8 mouse cellular contexts compared by ENCODE assay signal in genomic region chr2:84882606-84883005, GRCm38 (mm10). TPM values are rescaled to one million over a fixed set of nuclear protein-coding genes. Genes with fewer than 3 reads are reported as not detected.
DNase-seq lines count a peak whose midpoint lies in the region; ATAC-seq and TF ChIP-seq lines count a peak whose summit lies in the region.

No protein-coding gene starts in this region.

- no peak overlapping the region; the same call in 1 of the 2 replicates for H3K9ac ChIP-seq in embryonic facial prominence, embryonic 12.5 days
- no peak overlapping the region for H3K9ac ChIP-seq in heart, embryonic 16.5 days (ENCODE audit: low read length)
- H3K9ac ChIP-seq in midbrain, embryonic 15.5 days: no peak overlapping the region

- peak overlapping the region; percentile 43 for H3K4me2 ChIP-seq in embryonic facial prominence, embryonic 12.5 days (replicated peaks)
- H3K4me2 ChIP-seq in heart, embryonic 16.5 days (ENCODE audit: low read depth, low read length): peak overlapping the region; percentile 42; the same call in 1 of the 2 replicates
- H3K4me2 ChIP-seq in midbrain, embryonic 15.5 days: peak overlapping the region; percentile 48

- DNase-seq in adrenal gland, postnatal 14 days: peak; percentile 47
- DNase-seq in adrenal gland, postnatal 4 days (ENCODE audit: low spot score in 2 of 2): no peak
- peak; percentile 79 to 93 for DNase-seq in left cerebral cortex, postnatal 25 days (ENCODE audit: low spot score in 2 of 2)
- no peak for DNase-seq in gastrocnemius, adult 2 months
- DNase-seq in embryo, embryonic 10.5 days (ENCODE audit: low spot score): no peak

- 7% methylated on average over 23 of the region's 23 CpGs for WGBS in embryonic facial prominence, embryonic 12.5 days
- WGBS in heart, embryonic 16.5 days: 4% methylated on average over 23 of the region's 23 CpGs
- 10% methylated on average over 23 of the region's 23 CpGs for WGBS in midbrain, embryonic 15.5 days

- H3K4me3 ChIP-seq in embryonic facial prominence, embryonic 12.5 days: peak overlapping the region; percentile 23; the same call in 1 of the 2 replicates
- H3K4me3 ChIP-seq in heart, embryonic 16.5 days (ENCODE audit: low read length): no peak overlapping the region
- no peak overlapping the region for H3K4me3 ChIP-seq in midbrain, embryonic 15.5 days
- no peak overlapping the region for H3K4me3 ChIP-seq in gastrocnemius, adult 2 months

- no peak for ATAC-seq in embryonic facial prominence, embryonic 12.5 days (ENCODE audit: insufficient number of reproducible peaks, insufficient read depth, low FRiP score, low TSS enrichment)
- ATAC-seq in heart, embryonic 16.5 days (replicated peaks; ENCODE audit: extremely low read depth, insufficient read depth, low FRiP score): peak; percentile 39
- no peak for ATAC-seq in midbrain, embryonic 15.5 days (replicated peaks)

- no peaks in the 10 kb centered on the region for H3K36me3 ChIP-seq in embryonic facial prominence, embryonic 12.5 days
- no peaks in the 10 kb centered on the region for H3K36me3 ChIP-seq in heart, embryonic 16.5 days (ENCODE audit: control insufficient read depth, insufficient read depth)
- no peaks in the 10 kb centered on the region for H3K36me3 ChIP-seq in midbrain, embryonic 15.5 days (replicated peaks)

- peaks cover 81% of the 10 kb centered on the region for H3K27me3 ChIP-seq in embryonic facial prominence, embryonic 12.5 days
- H3K27me3 ChIP-seq in heart, embryonic 16.5 days (ENCODE audit: control insufficient read depth, insufficient read depth, low read length): peaks cover 68% of the 10 kb centered on the region
- H3K27me3 ChIP-seq in midbrain, embryonic 15.5 days (replicated peaks): peaks cover 36% of the 10 kb centered on the region

- no peak for TF ChIP-seq CTCF in gastrocnemius, adult 2 months (IDR thresholded peaks at IDR 0.05)

- intact Hi-C loops in left cerebral cortex, postnatal 25 days (cut with DNase I): no loop called here
- intact Hi-C loops in gastrocnemius, adult 2 months (cut with DNase I): no loop called here

- no peaks in the 10 kb centered on the region for H3K9me3 ChIP-seq in embryonic facial prominence, embryonic 12.5 days
- no peaks in the 10 kb centered on the region for H3K9me3 ChIP-seq in heart, embryonic 16.5 days (replicated peaks; ENCODE audit: control insufficient read depth, low read length)
- no peaks in the 10 kb centered on the region for H3K9me3 ChIP-seq in midbrain, embryonic 15.5 days

- no peak overlapping the region for H3K27ac ChIP-seq in embryonic facial prominence, embryonic 12.5 days
- H3K27ac ChIP-seq in heart, embryonic 16.5 days (ENCODE audit: low read length): no peak overlapping the region
- H3K27ac ChIP-seq in midbrain, embryonic 15.5 days: no peak overlapping the region
- H3K27ac ChIP-seq in gastrocnemius, adult 2 months: no peak overlapping the region

- peaks cover 27% of the 10 kb centered on the region for H3K4me1 ChIP-seq in embryonic facial prominence, embryonic 12.5 days
- H3K4me1 ChIP-seq in heart, embryonic 16.5 days (ENCODE audit: control insufficient read depth, insufficient read depth, low read length): peaks cover 7% of the 10 kb centered on the region; the same call in 1 of the 2 replicates
- H3K4me1 ChIP-seq in midbrain, embryonic 15.5 days: peaks cover 30% of the 10 kb centered on the region

RNA-seq across cellular contexts. Expression of gene Rtn4rl2, which starts 3.9 kb away (rescaled TPM):
- total RNA-seq in adrenal gland, postnatal 14 days (2021): 1.6 and 2.6 TPM in 2 replicates
- 1 to 10 TPM; 2.2 to 3.4 TPM for total RNA-seq in adrenal gland, postnatal 4 days (2021)
- polyA plus RNA-seq in embryonic facial prominence, embryonic 12.5 days (2016; fragmentation: Nextera tagmentation; extraction: Ambion mirVana): 5.2 and 5.4 TPM in 2 replicates
- 1.5 and 1.7 TPM in 2 replicates for polyA plus RNA-seq in heart, embryonic 16.5 days (2015; fragmentation: Nextera tagmentation; extraction: Ambion mirVana)
- total RNA-seq in left cerebral cortex, postnatal 25 days (2021): 100 to 1,000 TPM in 1 of 2 experiments, 10 to 100 TPM in 1; 87.6 to 102 TPM
- polyA plus RNA-seq in midbrain, embryonic 15.5 days (2015; fragmentation: Nextera tagmentation; extraction: Ambion mirVana): 4.9 and 6.0 TPM in 2 replicates
- total RNA-seq in gastrocnemius, adult 2 months (2021): under 1 TPM; 0.28 to 0.41 TPM

RNA-seq across cellular contexts. Expression of gene Slc43a1, which starts 44.0 kb away (rescaled TPM):
- 5.2 and 9.3 TPM in 2 replicates for total RNA-seq in adrenal gland, postnatal 14 days (2021)
- total RNA-seq in adrenal gland, postnatal 4 days (2021): 10 to 100 TPM in 1 of 2 experiments, 1 to 10 TPM in 1; 8.8 to 11.1 TPM
- 19.0 and 19.6 TPM in 2 replicates for polyA plus RNA-seq in embryonic facial prominence, embryonic 12.5 days (2016; fragmentation: Nextera tagmentation; extraction: Ambion mirVana)
- 8.0 and 8.7 TPM in 2 replicates for polyA plus RNA-seq in heart, embryonic 16.5 days (2015; fragmentation: Nextera tagmentation; extraction: Ambion mirVana)
- under 1 TPM; 0.18 to 0.69 TPM for total RNA-seq in left cerebral cortex, postnatal 25 days (2021)
- 1.2 and 1.9 TPM in 2 replicates for polyA plus RNA-seq in midbrain, embryonic 15.5 days (2015; fragmentation: Nextera tagmentation; extraction: Ambion mirVana)
- 10 to 100 TPM in 1 of 2 experiments, 1 to 10 TPM in 1; 6.3 to 11.6 TPM for total RNA-seq in gastrocnemius, adult 2 months (2021)

RNA-seq across cellular contexts. Expression of gene Slc43a3, which starts 53.8 kb away (rescaled TPM):
- 62.5 and 91.7 TPM in 2 replicates for total RNA-seq in adrenal gland, postnatal 14 days (2021)
- total RNA-seq in adrenal gland, postnatal 4 days (2021): 10 to 100 TPM; 66.4 to 68.4 TPM
- 30.4 and 35.9 TPM in 2 replicates for polyA plus RNA-seq in embryonic facial prominence, embryonic 12.5 days (2016; fragmentation: Nextera tagmentation; extraction: Ambion mirVana)
- polyA plus RNA-seq in heart, embryonic 16.5 days (2015; fragmentation: Nextera tagmentation; extraction: Ambion mirVana): 42.5 and 43.6 TPM in 2 replicates
- total RNA-seq in left cerebral cortex, postnatal 25 days (2021): under 1 TPM; 0.41 to 0.53 TPM
- 3.8 and 5.6 TPM in 2 replicates for polyA plus RNA-seq in midbrain, embryonic 15.5 days (2015; fragmentation: Nextera tagmentation; extraction: Ambion mirVana)
- total RNA-seq in gastrocnemius, adult 2 months (2021): 10 to 100 TPM; 26.4 to 30.2 TPM

RNA-seq across cellular contexts. Expression of gene Timm10, which starts 55.8 kb away (rescaled TPM):
- total RNA-seq in adrenal gland, postnatal 14 days (2021): 54.2 and 73.7 TPM in 2 replicates
- 10 to 100 TPM; 40.5 to 43.7 TPM for total RNA-seq in adrenal gland, postnatal 4 days (2021)
- 39.4 and 41.3 TPM in 2 replicates for polyA plus RNA-seq in embryonic facial prominence, embryonic 12.5 days (2016; fragmentation: Nextera tagmentation; extraction: Ambion mirVana)
- polyA plus RNA-seq in heart, embryonic 16.5 days (2015; fragmentation: Nextera tagmentation; extraction: Ambion mirVana): 92.9 and 97.9 TPM in 2 replicates
- total RNA-seq in left cerebral cortex, postnatal 25 days (2021): 10 to 100 TPM; 48.1 to 59.6 TPM
- polyA plus RNA-seq in midbrain, embryonic 15.5 days (2015; fragmentation: Nextera tagmentation; extraction: Ambion mirVana): 70.1 and 82.8 TPM in 2 replicates
- 10 to 100 TPM; 42.0 to 57.7 TPM for total RNA-seq in gastrocnemius, adult 2 months (2021)

Comparison
In these comparisons a context has a peak if more than half of its experiments do, and no peak if none do; other contexts are left out.
1. DNase-seq: peak in adrenal gland, postnatal 14 days (single experiment) and left cerebral cortex, postnatal 25 days (2 of 2); none in adrenal gland, postnatal 4 days (0 of 2), gastrocnemius, adult 2 months (single experiment) and embryo, embryonic 10.5 days (single experiment).
2. RNA of gene Rtn4rl2, which starts 3.9 kb away (total RNA-seq): 87.6 to 102 TPM in left cerebral cortex, postnatal 25 days; 2.2 to 3.4 TPM in adrenal gland, postnatal 4 days, 1.6 to 2.6 TPM in adrenal gland, postnatal 14 days and 0.28 to 0.41 TPM in gastrocnemius, adult 2 months; every median in the first group is over 10 times any median in the second.
3. RNA of gene Slc43a3, which starts 53.8 kb away (total RNA-seq): 66.4 to 68.4 TPM in adrenal gland, postnatal 4 days, 62.5 to 91.7 TPM in adrenal gland, postnatal 14 days and 26.4 to 30.2 TPM in gastrocnemius, adult 2 months; 0.41 to 0.53 TPM in left cerebral cortex, postnatal 25 days; every median in the first group is over 10 times any median in the second.
4. Peak in every context shown above with its lines, with median percentiles within 50 percentile points of each other: H3K4me2 ChIP-seq.